Mouse (Mus musculus) small intestine, adult 2 months (tissue): ENCODE measurements around the gene Eif3j1. TPM values are rescaled to one million over a fixed set of nuclear protein-coding genes. Genes with fewer than 3 reads are reported as not detected.
"Not testable (repeated sequence)": the region's sequence is repeated elsewhere in the genome, so short reads cannot be mapped to it uniquely, and the experiment has no call there.

Source experiments
- H3K27ac ChIP-seq: fragments of 200-500 bp; 2 replicates; pipeline ENCODE4 v1.5.1; 2012; ENCODE audit warnings: low read depth, low read length, control low read depth, inconsistent platforms; ENCODE audit not compliant: insufficient read depth
- H3K27me3 ChIP-seq: fragments of 200-500 bp; 2 replicates; pipeline ENCODE4 v1.6.1; 2012; ENCODE audit warnings: mild to moderate bottlenecking, moderate library complexity, low read length, inconsistent platforms; ENCODE audit not compliant: control insufficient read depth, insufficient read depth
- H3K36me3 ChIP-seq: fragments of 200-500 bp; 2 replicates; pipeline ENCODE4 v1.6.1; 2012; ENCODE audit warnings: mild to moderate bottlenecking, low read length, control low read depth, inconsistent platforms; ENCODE audit not compliant: control insufficient read depth, insufficient read depth
- H3K4me1 ChIP-seq: fragments of 200-500 bp; 2 replicates; pipeline ENCODE4 v1.6.1; 2012; ENCODE audit warnings: low read length, inconsistent platforms, mixed read lengths; ENCODE audit not compliant: control insufficient read depth, insufficient read depth, insufficient read length
- H3K4me3 ChIP-seq: fragments of 200-500 bp; 2 replicates; pipeline ENCODE4 v1.5.1; 2012; ENCODE audit warnings: low read depth, mild to moderate bottlenecking, control low read depth, inconsistent platforms, low read length, moderate library complexity
- CTCF ChIP-seq: fragments of 200-500 bp; IDR thresholded peaks from 2 replicates; pipeline ENCODE4 v1.5.1; 2012; ENCODE audit warnings: low read depth, mild to moderate bottlenecking, control low read depth, inconsistent platforms, low read length, moderate library complexity, mixed read lengths; ENCODE audit not compliant: insufficient replicate concordance, insufficient read length; ENCODE audit errors: extremely low read depth
- POLR2A ChIP-seq: fragments of 200-500 bp; IDR thresholded peaks from 2 replicates; pipeline ENCODE4 v1.6.1; 2012; ENCODE audit warnings: low read depth, mild to moderate bottlenecking, control low read depth, inconsistent platforms, low read length, moderate library complexity
- WGBS: fragments of 180-500 bp; shearing (Covaris S2); methylation state at CpG from one replicate; pipeline ENCODE4 v1.1.7; 2018; 5-methylcytosine and 5-hydroxymethylcytosine counted together
- polyA plus RNA-seq: library from polyadenylated mRNA; depleted of rRNA; stranded (reverse); fragments of >200 nt; gene quantifications from 2 replicates; pipeline ENCODE4 v1.2.3, GENCODE M21; 2012; rRNA removed

Eif3j1 gene
- polyA plus RNA-seq: 2.2 and 3.5 TPM in 2 replicates

GRCm38 (mm10) chr2:122027862-122028755, at the start of gene Eif3j1:
TSS of gene Eif3j1 (plus strand) at chr2:122028546.
- TF ChIP-seq POLR2A (peak; percentile 99), CTCF (no peak)
- Histone ChIP-seq H3K27me3 (no peaks in the 10 kb centered on the region), H3K27ac (peak within 1 kb of the TSS; percentile 97), H3K4me3 (peak within 1 kb of the TSS; percentile 98), H3K4me1 (peaks cover 2% of the 10 kb centered on the region; the same call in 1 of the 2 replicates), H3K36me3 (peaks cover 1% of the 10 kb centered on the region; the same call in 1 of the 2 replicates)
- under 1% methylated on average over 57 of the region's 67 CpGs for WGBS

GRCm38 (mm10) chr2:121995738-121996137, 32.6 kb upstream of the Eif3j1 start:
- 71% methylated on average over 1 of the region's 1 CpGs for WGBS
- TF ChIP-seq POLR2A: no peak
- no peak for TF ChIP-seq CTCF

GRCm38 (mm10) chr2:122008832-122009231, 19.5 kb upstream of the Eif3j1 start:
- H3K27ac ChIP-seq: no peak overlapping the region
- peaks cover 19% of the 10 kb centered on the region for H3K36me3 ChIP-seq
- no peaks in the 10 kb centered on the region for H3K27me3 ChIP-seq
- TF ChIP-seq CTCF: no peak
- no peak for TF ChIP-seq POLR2A
- H3K4me3 ChIP-seq: no peak overlapping the region
- WGBS: 92% methylated on average over 3 of the region's 3 CpGs
- no peaks in the 10 kb centered on the region for H3K4me1 ChIP-seq

More at GRCm38 (mm10) chr2:121995738-121996137, 32.6 kb upstream of the Eif3j1 start:
- Histone ChIP-seq H3K27ac (no peak overlapping the region), H3K4me3 (no peak overlapping the region), H3K36me3 (peaks cover 27% of the 10 kb centered on the region), H3K4me1 (no peaks in the 10 kb centered on the region), H3K27me3 (no peaks in the 10 kb centered on the region)

GRCm38 (mm10) chr2:122011441-122011840, 16.9 kb upstream of the Eif3j1 start:
- 77% methylated on average over 7 of the region's 7 CpGs for WGBS
- Histone ChIP-seq H3K27me3 (no peaks in the 10 kb centered on the region), H3K36me3 (peaks cover 17% of the 10 kb centered on the region), H3K4me1 (no peaks in the 10 kb centered on the region), H3K27ac (no peak overlapping the region), H3K4me3 (no peak overlapping the region)
- TF ChIP-seq CTCF: no peak

- whole genome bisulfite sequencing: 77% methylated on average over 1 of the region's 1 CpGs
- no peaks in the 10 kb centered on the region for H3K27me3 ChIP-seq
- peaks cover 2% of the 10 kb centered on the region; the same call in 1 of the 2 replicates for H3K36me3 ChIP-seq
- no peaks in the 10 kb centered on the region for H3K4me1 ChIP-seq
- H3K27ac ChIP-seq: no peak overlapping the region
- H3K4me3 ChIP-seq: no peak overlapping the region
- TF ChIP-seq CTCF: no peak
- no peak for TF ChIP-seq POLR2A
Observed at GRCm38 (mm10) chr2:122018705-122019104, 9.6 kb upstream of the Eif3j1 start.

GRCm38 (mm10) chr2:122022284-122022683, 6.1 kb upstream of the Eif3j1 start:
- Histone ChIP-seq H3K27ac (no peak overlapping the region), H3K36me3 (no peaks in the 10 kb centered on the region), H3K4me3 (no peak overlapping the region), H3K27me3 (no peaks in the 10 kb centered on the region), H3K4me1 (peaks cover 2% of the 10 kb centered on the region; the same call in 1 of the 2 replicates)
- 67% methylated on average over 2 of the region's 2 CpGs for WGBS
- TF ChIP-seq CTCF (no peak), POLR2A (no peak)

GRCm38 (mm10) chr2:122027091-122027490, 1.3 kb upstream of the Eif3j1 start:
- H3K36me3 ChIP-seq, H3K27me3 ChIP-seq, H3K4me1 ChIP-seq, H3K4me3 ChIP-seq, H3K27ac ChIP-seq: not testable (repeated sequence)
- WGBS: 92% methylated on average over 10 of the region's 10 CpGs
